Mouse (Mus musculus): ENCODE results near the gene Lrrc1.
A peak's percentile ranks its signal among the peaks of the same experiment; 100 is the strongest.

Lrrc1 gene

GRCm38 (mm10) chr9:77459365-77459764 lies 85.3 kb downstream of the Lrrc1 start:
- DNase-seq, result no peak

GRCm38 (mm10) chr9:77456169-77456826 lies 88.4 kb downstream of the Lrrc1 start:
- no peak for DNase-seq

- DNase-seq, result no peak
These were observed 89.1 kb downstream of the Lrrc1 start for GRCm38 (mm10) chr9:77455439-77456168.

GRCm38 (mm10) chr9:77452046-77452807 lies 92.4 kb downstream of the Lrrc1 start:
- no peak for DNase-seq

DNA sequence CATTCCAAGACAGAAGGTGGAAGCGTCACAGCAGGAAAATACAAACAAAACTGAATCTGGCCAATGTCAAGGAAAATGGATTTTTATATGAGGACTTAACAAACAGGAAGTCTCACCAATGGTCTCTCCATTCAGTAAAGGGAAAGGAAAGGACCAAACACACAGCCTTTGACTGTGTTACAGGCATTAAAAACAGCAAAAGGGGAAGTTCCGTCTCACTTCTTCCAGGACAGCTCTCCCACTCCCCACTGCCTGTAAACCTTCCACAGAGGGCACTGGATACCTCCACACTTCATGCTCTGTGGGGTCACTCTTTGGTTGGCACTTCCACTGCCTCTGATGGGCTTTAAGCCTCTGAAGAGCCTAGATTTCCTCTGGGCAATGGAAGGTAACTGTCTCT lies 94.2 kb downstream of the Lrrc1 start:
- no peak for DNase-seq

DNA sequence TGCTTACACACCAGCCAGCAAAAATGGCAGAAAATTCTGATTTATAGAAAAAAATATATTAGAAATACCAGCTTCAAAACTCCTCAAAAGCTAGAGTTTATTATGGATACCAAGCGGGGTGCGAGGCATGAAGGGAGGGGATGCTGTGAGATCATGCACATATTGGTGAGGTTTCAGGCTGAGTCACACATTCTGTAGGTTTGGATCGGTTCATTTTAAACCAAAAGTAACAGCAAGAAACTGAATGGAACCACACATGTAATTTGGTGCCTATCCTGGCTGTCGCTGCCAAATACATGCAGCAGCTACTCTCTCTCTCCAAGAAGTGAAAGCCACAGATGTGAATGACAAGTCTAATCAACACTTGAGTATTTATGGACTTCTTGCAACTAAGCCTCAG lies 99.8 kb downstream of the Lrrc1 start:
- no peak for DNase-seq

- no peak for DNase-seq
These were observed 105.3 kb downstream of the Lrrc1 start for GRCm38 (mm10) chr9:77439371-77439770.

DNA sequence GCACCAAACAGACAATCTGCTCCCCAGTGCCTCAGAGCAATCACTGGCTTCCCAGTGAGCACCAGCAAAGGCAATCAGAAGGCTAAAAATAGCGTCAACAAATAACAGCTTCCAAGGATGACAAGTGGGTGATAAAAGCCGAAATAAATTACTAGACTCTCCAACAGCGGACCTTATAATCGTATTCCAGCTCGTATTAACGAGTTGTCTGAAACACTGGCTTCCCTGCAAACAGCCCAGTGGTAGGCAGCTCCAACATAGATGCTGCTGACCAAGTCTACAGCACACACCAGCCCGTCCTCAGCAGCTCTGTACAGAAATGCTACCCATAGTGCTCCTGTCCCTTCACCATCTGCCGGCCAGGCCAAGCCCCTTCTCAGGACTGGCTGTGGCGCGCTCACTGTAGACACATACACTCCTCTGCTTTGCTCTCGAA lies 105.8 kb downstream of the Lrrc1 start:
- no peak for DNase-seq

DNA sequence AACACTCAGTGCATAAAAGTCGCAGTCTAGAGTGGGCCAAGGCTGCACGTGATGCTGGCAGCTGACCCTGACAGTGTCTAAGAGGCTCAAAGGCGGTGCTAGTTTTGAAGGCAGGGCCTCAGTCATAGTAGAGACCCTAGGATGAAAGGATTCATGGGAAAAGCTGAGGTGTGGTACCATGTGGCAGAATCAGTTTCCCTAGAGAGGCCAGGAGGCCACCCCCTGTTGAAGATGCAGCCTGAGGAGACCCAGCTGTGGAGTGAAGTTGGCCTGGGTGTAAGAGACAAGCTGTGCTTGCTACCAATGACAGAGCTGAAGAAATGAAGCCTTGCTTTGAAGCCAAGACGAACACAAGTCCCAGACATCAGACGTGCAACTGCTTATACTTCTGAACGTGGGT lies 107.5 kb downstream of the Lrrc1 start:
- DNase-seq, result no peak

DNA sequence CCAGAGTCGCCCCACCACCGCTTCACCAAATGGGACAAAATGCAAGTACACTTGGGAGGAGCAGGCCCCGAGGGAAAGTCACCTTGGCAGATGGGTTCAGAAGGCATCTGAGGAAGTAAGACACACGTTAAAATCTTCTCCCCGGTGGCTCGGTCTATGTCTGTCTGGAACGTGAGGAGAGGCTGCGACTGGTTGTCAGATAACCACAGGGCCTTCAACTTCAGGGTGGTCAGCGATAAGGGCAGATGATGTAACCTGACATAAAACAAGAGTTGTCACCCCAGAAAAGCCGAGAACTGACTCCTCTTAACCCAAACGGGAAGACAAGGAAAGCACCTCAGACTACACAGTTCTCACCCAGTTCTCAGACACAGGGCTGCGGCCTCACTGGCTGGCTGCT lies 109.7 kb downstream of the Lrrc1 start:
- DNase-seq, result no peak

GRCm38 (mm10) chr9:77433476-77433875 lies 111.2 kb downstream of the Lrrc1 start:
- DNase-seq, result no peak

DNA sequence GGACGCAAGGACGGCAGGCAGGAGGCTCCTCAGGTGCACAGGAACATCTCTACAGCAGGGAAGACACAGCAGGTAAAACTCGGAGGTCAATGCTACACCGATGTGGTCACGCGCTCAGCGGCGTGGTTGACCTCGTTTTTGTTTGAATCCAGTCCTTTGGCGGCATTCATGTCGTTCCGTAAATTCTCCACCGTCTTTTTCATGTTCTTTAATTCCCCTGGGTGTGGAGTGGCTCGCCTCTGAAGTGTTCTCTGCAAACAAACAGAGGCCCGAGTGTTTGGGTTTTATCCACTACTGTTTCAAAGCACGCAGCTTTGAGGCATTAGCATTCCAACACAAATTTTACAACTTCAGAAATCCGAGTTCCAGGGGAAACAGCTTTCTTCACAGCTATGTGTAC lies 112.6 kb downstream of the Lrrc1 start:
- DNase-seq, result no peak

- DNase-seq, result no peak
These were observed 114.1 kb downstream of the Lrrc1 start for GRCm38 (mm10) chr9:77430413-77431087.

GRCm38 (mm10) chr9:77429230-77430015 lies 115.2 kb downstream of the Lrrc1 start:
- DNase-seq, result no peak

GRCm38 (mm10) chr9:77428748-77429140 lies 115.9 kb downstream of the Lrrc1 start:
- DNase-seq, result no peak

DNA sequence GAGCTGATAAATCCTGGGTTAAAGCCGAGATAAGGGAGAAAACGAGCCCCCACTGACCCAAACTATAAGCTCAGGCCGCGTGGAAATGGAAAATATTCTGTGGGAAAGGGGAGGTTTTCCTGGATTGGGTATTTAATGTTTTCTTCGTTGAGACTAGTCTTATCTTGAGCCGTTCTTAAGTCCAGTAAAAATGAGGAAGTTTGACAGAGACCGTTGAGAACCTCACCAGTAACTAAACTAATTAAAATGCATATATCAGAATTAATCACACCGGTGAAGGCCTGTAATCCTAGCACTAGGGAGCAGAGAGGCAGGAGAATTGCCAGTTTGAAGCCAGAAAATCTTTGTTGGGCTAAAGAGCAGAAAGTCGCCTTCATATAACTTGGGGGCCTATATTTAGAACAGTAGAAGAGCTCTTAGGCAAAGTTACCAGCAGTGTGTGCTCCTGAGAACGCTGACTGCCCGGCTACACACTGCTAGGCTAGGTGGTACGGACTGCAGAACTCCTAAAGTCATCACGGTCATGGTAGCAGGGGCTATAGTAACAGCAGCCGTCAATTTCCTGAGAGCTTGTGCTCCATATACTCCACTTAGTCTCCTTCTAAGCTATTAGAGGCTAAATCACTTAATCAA lies 116.4 kb downstream of the Lrrc1 start:
- DNase-seq, result no peak

DNA sequence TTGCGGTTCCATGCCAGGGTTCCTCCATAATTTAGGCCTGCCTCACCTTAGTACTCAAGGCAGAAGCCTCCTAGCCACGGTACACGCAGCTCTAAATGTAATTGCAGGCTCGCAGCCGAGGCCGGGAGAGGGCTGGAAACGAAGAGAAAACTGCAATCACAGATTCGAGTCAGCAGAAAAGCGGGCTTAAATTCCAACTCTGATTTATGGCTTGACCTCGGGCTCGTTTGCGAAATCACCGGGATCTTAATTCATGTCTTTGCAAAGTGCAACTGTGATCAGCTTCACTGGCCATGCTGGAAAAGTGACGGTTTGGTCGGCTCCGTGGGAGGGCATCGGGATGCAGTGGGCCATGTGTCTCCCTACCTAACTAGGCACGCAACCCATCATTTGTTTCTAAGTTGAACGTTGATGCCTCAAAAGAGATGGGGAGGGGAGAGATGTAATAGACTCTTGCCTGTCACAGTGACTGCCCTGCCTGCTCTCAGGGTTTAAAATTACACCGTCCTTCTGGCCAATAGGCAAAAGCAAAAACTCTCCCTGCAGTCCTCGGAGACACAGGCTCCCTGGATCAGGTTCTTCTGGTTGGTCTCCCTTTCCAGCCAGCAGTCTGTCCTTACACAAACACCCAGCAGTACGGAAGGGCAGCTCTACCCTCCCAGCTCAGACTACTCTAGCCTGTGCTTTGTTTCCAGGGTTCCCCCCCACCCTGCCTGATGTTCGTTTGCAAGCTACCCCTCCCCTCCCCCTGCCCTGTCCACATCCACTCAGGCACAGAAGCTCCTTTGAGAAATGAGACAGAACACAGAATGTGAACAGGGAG lies 117.2 kb downstream of the Lrrc1 start:
- DNase-seq, result peak; percentile 72

DNA sequence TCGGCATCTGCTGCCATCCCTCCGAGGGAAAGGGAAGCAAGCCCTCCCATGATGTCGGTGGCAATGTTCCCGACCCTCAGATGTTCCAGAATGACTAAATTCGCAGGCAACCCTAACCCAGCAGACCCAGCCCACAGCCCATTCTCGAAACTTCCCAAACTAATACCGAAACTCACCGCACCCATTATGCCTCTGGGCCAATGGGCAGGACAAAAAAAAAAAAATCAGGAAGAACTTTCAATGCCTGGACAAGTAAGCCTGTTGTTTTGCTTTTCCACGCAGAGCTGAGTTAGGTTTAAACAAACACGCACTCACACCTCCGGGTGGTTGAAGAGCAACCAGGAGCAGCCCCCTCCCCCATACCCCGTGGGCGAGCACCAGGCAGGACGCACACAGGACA lies 118.6 kb downstream of the Lrrc1 start:
- no peak for DNase-seq

DNA sequence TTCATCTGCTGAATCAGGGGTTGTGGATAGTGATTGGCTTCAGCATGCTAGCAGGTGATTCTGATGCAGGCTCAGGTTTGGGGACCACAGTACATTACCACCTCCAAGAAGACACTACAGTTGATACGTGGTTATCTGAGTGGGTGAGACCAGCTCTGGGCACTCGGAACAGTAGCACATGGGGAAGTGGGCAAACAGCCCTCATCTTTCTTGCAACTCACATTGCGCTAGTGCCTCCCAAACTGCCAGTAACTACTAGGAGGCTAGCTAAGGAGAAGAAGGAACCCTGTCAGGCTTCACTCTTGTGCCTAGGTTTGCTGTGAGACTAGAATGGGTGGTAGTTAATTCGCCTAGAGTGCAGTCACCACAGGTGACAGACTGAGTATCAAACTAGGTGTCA lies 119.1 kb downstream of the Lrrc1 start:
- DNase-seq, result no peak

DNA sequence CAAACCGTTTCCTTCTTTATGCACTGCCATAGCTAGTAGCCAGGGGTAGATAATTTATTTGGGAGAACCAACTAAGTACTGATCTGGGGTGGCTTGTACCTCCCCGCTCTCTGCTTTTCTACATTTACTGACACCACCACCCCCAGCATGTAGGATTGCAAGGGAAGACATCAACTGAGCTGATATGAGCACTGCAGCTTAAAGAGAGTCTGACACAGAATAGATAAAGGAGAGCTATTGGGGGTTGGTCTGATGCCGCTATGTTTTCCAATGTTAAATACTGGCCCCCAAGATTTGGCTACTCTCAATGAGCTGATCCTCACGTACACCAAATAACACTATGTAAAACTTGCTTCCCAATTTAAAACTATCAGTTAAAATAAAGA lies 124.5 kb downstream of the Lrrc1 start:
- DNase-seq, result no peak

Data from embryo, embryonic 11 days (tissue).